Mouse (Mus musculus) small intestine, adult 2 months (tissue): ENCODE measurements around the gene Lingo4. TPM values are rescaled to one million over a fixed set of nuclear protein-coding genes. Genes with fewer than 3 reads are reported as not detected.
A peak's percentile ranks its signal among the peaks of the same experiment; 100 is the strongest.

ENCODE experiments used
- H3K27ac ChIP-seq: fragments of 200-500 bp; 2 replicates; pipeline ENCODE4 v1.5.1; 2012; ENCODE audit warnings: low read depth, low read length, control low read depth, inconsistent platforms; ENCODE audit not compliant: insufficient read depth
- H3K27me3 ChIP-seq: fragments of 200-500 bp; 2 replicates; pipeline ENCODE4 v1.6.1; 2012; ENCODE audit warnings: mild to moderate bottlenecking, moderate library complexity, low read length, inconsistent platforms; ENCODE audit not compliant: control insufficient read depth, insufficient read depth
- H3K36me3 ChIP-seq: fragments of 200-500 bp; 2 replicates; pipeline ENCODE4 v1.6.1; 2012; ENCODE audit warnings: mild to moderate bottlenecking, low read length, control low read depth, inconsistent platforms; ENCODE audit not compliant: control insufficient read depth, insufficient read depth
- H3K4me1 ChIP-seq: fragments of 200-500 bp; 2 replicates; pipeline ENCODE4 v1.6.1; 2012; ENCODE audit warnings: low read length, inconsistent platforms, mixed read lengths; ENCODE audit not compliant: control insufficient read depth, insufficient read depth, insufficient read length
- H3K4me3 ChIP-seq: fragments of 200-500 bp; 2 replicates; pipeline ENCODE4 v1.5.1; 2012; ENCODE audit warnings: low read depth, mild to moderate bottlenecking, control low read depth, inconsistent platforms, low read length, moderate library complexity
- CTCF ChIP-seq: fragments of 200-500 bp; IDR thresholded peaks from 2 replicates; pipeline ENCODE4 v1.5.1; 2012; ENCODE audit warnings: low read depth, mild to moderate bottlenecking, control low read depth, inconsistent platforms, low read length, moderate library complexity, mixed read lengths; ENCODE audit not compliant: insufficient replicate concordance, insufficient read length; ENCODE audit errors: extremely low read depth
- POLR2A ChIP-seq: fragments of 200-500 bp; IDR thresholded peaks from 2 replicates; pipeline ENCODE4 v1.6.1; 2012; ENCODE audit warnings: low read depth, mild to moderate bottlenecking, control low read depth, inconsistent platforms, low read length, moderate library complexity
- WGBS: fragments of 180-500 bp; shearing (Covaris S2); methylation state at CpG from one replicate; pipeline ENCODE4 v1.1.7; 2018; 5-methylcytosine and 5-hydroxymethylcytosine counted together
- polyA plus RNA-seq: library from polyadenylated mRNA; depleted of rRNA; stranded (reverse); fragments of >200 nt; gene quantifications from 2 replicates; pipeline ENCODE4 v1.2.3, GENCODE M21; 2012; rRNA removed

The Lingo4 gene
- 0.23 and 0.42 TPM in 2 replicates for polyA plus RNA-seq

GRCm38 (mm10) chr3:94398217-94398616 is at the start of gene Lingo4:
Gene Lingo4, plus strand, starts transcription at chr3:94398517.
- Histone ChIP-seq H3K4me3 (no peak within 1 kb of the TSS), H3K36me3 (peaks cover 7% of the 10 kb centered on the region), H3K27me3 (peaks cover 8% of the 10 kb centered on the region; the same call in 1 of the 2 replicates), H3K4me1 (no peaks in the 10 kb centered on the region), H3K27ac (no peak within 1 kb of the TSS)
- TF ChIP-seq CTCF (no peak), POLR2A (no peak)
- 78% methylated on average over 6 of the region's 6 CpGs for WGBS

DNA sequence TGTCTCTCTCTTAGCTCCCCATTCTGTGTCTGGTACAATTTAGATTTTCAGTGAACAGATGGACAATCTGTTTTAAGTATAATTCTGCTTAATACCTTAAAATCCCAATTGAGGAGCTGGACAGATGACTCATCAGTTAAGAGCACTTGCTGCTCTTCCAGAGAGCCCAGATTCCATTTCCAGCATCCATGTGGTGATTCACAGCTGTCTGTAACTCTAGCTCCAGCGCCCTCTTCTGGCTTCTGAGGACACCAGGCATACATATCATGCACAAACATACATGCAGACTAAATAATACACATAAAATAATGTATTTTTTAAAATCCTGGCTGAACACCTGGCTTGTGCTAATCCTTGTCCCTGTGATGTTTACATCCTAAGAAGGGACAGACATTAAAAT is 37.5 kb upstream of the Lingo4 start:
- H3K27me3 ChIP-seq: no peaks in the 10 kb centered on the region; the same call in 1 of the 2 replicates
- no peak overlapping the region for H3K27ac ChIP-seq
- H3K36me3 ChIP-seq: no peaks in the 10 kb centered on the region
- TF ChIP-seq CTCF: no peak
- no peak for TF ChIP-seq POLR2A
- H3K4me3 ChIP-seq: no peak overlapping the region
- peaks cover 2% of the 10 kb centered on the region for H3K4me1 ChIP-seq
- 0% methylated on average over 1 of the region's 1 CpGs for WGBS

DNA sequence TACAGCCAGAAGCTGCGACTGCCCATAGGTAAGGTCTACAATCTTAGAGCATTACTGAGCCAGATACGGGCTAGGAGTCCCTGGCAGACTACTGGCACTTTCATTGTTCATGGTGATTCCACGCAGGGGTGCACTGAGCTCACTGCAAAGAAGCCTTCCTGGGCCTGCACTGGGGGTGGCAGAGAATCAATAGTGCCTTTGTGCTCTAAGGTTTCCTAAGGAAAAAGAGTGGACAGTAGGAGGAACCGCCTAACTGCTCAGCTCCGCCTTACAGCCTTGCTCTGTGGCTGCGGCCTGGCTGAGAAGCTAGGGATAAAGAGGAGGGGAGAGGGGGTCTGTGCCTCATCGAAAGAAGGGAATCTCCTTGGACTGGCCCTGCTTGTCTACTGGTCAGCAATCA is 36.2 kb upstream of the Lingo4 start, which contains the start of gene C2cd4d:
TSS of gene C2cd4d (plus strand) at position 301 of the 400 bp plus-strand sequence.
- Histone ChIP-seq H3K4me1 (peaks cover 5% of the 10 kb centered on the region), H3K36me3 (no peaks in the 10 kb centered on the region), H3K4me3 (peak within 1 kb of the TSS; percentile 62), H3K27me3 (no peaks in the 10 kb centered on the region; the same call in 1 of the 2 replicates), H3K27ac (no peak within 1 kb of the TSS)
- WGBS: 74% methylated on average over 7 of the region's 7 CpGs
- TF ChIP-seq CTCF (no peak), POLR2A (no peak)

GRCm38 (mm10) chr3:94363291-94364153 is 34.8 kb upstream of the Lingo4 start:
- no peaks in the 10 kb centered on the region; the same call in 1 of the 2 replicates for H3K27me3 ChIP-seq
- peaks cover 15% of the 10 kb centered on the region for H3K4me1 ChIP-seq
- TF ChIP-seq CTCF (no peak), POLR2A (no peak)
- no peaks in the 10 kb centered on the region for H3K36me3 ChIP-seq
- 9% methylated on average over 97 of the region's 97 CpGs for WGBS
- H3K4me3 ChIP-seq: peak overlapping the region; percentile 62
- no peak overlapping the region for H3K27ac ChIP-seq

GRCm38 (mm10) chr3:94364154-94364526 is 34.2 kb upstream of the Lingo4 start:
- Histone ChIP-seq H3K27ac (no peak overlapping the region), H3K36me3 (no peaks in the 10 kb centered on the region), H3K4me1 (peaks cover 19% of the 10 kb centered on the region), H3K4me3 (peak overlapping the region; percentile 62), H3K27me3 (no peaks in the 10 kb centered on the region; the same call in 1 of the 2 replicates)
- TF ChIP-seq POLR2A (no peak), CTCF (no peak)
- 21% methylated on average over 23 of the region's 23 CpGs for WGBS

DNA sequence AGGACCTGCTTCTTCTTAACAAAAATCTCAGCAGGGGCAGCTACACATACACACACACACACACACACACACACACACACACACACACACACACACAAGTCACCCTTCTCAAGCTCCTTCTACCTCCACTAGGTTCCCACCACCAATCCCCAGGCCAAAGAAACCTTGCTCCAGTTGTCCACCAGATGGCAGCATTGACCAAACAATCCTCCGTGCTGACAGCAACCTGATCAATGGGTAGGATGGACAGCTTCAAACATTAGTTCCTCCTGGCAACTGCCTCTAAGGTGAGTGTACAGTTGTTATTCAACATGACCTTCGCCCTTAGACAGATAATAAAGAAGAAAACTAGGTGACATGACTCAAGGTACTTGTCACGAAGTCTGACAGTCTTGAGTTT is 31.6 kb upstream of the Lingo4 start:
- Histone ChIP-seq H3K27me3 (no peaks in the 10 kb centered on the region; the same call in 1 of the 2 replicates), H3K4me3 (no peak overlapping the region), H3K36me3 (no peaks in the 10 kb centered on the region), H3K27ac (peak overlapping the region; percentile 93; the same call in 1 of the 2 replicates), H3K4me1 (peaks cover 28% of the 10 kb centered on the region)
- no peak for TF ChIP-seq POLR2A
- TF ChIP-seq CTCF: peak; percentile 79; the same call in 1 of the 2 replicates
- 9% methylated on average over 3 of the region's 3 CpGs for WGBS

- H3K27me3 ChIP-seq: no peaks in the 10 kb centered on the region
- no peak overlapping the region for H3K4me3 ChIP-seq
- H3K36me3 ChIP-seq: no peaks in the 10 kb centered on the region
- WGBS: 18% methylated on average over 6 of the region's 6 CpGs
- H3K4me1 ChIP-seq: peaks cover 30% of the 10 kb centered on the region
- no peak for TF ChIP-seq POLR2A
- TF ChIP-seq CTCF: no peak
- H3K27ac ChIP-seq: peak overlapping the region; percentile 93
These were observed 30.8 kb upstream of the Lingo4 start for GRCm38 (mm10) chr3:94367511-94367910.
